Mouse (Mus musculus) liver, adult 2 months (tissue): ENCODE results near the gene Snapc2.
A peak's percentile ranks its signal among the peaks of the same experiment; 100 is the strongest.

Source experiments
- CTCF ChIP-seq: fragments of 200-500 bp; IDR thresholded peaks from 2 replicates; pipeline ENCODE4 v1.5.1; 2011; ENCODE audit warnings: low read depth, low read length, control low read depth
- POLR2A ChIP-seq: fragments of 200-500 bp; IDR thresholded peaks from 2 replicates; pipeline ENCODE4 v1.6.1; 2011; ENCODE audit warnings: low read length, control low read depth; ENCODE audit not compliant: insufficient read depth; ENCODE audit errors: extremely low read depth

GRCm38 (mm10) chr8:4252934-4253841, at the start of gene Snapc2:
- TF ChIP-seq POLR2A: 0 out of 2 replicates have a peak, but pooled peaks have one; percentile 38
- no peak for TF ChIP-seq CTCF
